Mouse (Mus musculus) hindbrain, embryonic 15.5 days (tissue): ENCODE results near the gene Mthfr. TPM values are rescaled to one million over a fixed set of nuclear protein-coding genes. Genes with fewer than 3 reads are reported as not detected.

ENCODE experiments used
- ATAC-seq: fragments of 200-750 bp; cut with Nextera tagmentation; 2 replicates; pipeline ENCODE4 v1.8.0; 2017; ENCODE audit warnings: low read depth, moderate number of reproducible peaks, moderate TSS enrichment; ENCODE audit not compliant: low FRiP score
- H3K27ac ChIP-seq: fragments of 300-500 bp; sonication (generic); replicated peaks from 2 replicates; pipeline ENCODE4 v1.5.1; 2015; ENCODE audit warnings: mild to moderate bottlenecking, inconsistent platforms
- H3K27me3 ChIP-seq: fragments of 300-500 bp; sonication (generic); 2 replicates; pipeline ENCODE4 v1.6.1; 2015; ENCODE audit warnings: control low read depth, inconsistent platforms
- H3K36me3 ChIP-seq: fragments of 300-500 bp; sonication (generic); 2 replicates; pipeline ENCODE4 v1.6.1; 2015; ENCODE audit warnings: control low read depth, inconsistent platforms
- H3K4me1 ChIP-seq: fragments of 300-500 bp; sonication (generic); replicated peaks from 2 replicates; pipeline ENCODE4 v1.6.1; 2015; ENCODE audit warnings: control low read depth, inconsistent platforms
- H3K4me2 ChIP-seq: fragments of 300-500 bp; sonication (generic); 2 replicates; pipeline ENCODE4 v1.6.1; 2015; ENCODE audit warnings: moderate library complexity, mild to moderate bottlenecking, inconsistent platforms
- H3K4me3 ChIP-seq: fragments of 300-500 bp; sonication (generic); 2 replicates; pipeline ENCODE4 v1.5.1; 2015; ENCODE audit warnings: mild to moderate bottlenecking, inconsistent platforms
- H3K9ac ChIP-seq: fragments of 300-500 bp; sonication (generic); 2 replicates; pipeline ENCODE4 v1.6.1; 2015; ENCODE audit warnings: inconsistent platforms
- H3K9me3 ChIP-seq: fragments of 300-500 bp; sonication (generic); 2 replicates; pipeline ENCODE4 v1.6.1; 2016; ENCODE audit warnings: control low read depth, inconsistent platforms
- WGBS: fragments of 180-500 bp; shearing (Covaris S2); methylation state at CpG from one replicate; pipeline ENCODE4 v1.1.7; 2015; 5-methylcytosine and 5-hydroxymethylcytosine counted together
- polyA plus RNA-seq: library from polyadenylated mRNA; unstranded; fragments of >200 nt; fragmentation: Nextera tagmentation; extraction: Ambion mirVana; gene quantifications from 2 replicates; pipeline ENCODE4 v1.2.1, GENCODE M21; 2015

Gene Mthfr
- 18.0 and 22.1 TPM in 2 replicates for polyA plus RNA-seq

DNA sequence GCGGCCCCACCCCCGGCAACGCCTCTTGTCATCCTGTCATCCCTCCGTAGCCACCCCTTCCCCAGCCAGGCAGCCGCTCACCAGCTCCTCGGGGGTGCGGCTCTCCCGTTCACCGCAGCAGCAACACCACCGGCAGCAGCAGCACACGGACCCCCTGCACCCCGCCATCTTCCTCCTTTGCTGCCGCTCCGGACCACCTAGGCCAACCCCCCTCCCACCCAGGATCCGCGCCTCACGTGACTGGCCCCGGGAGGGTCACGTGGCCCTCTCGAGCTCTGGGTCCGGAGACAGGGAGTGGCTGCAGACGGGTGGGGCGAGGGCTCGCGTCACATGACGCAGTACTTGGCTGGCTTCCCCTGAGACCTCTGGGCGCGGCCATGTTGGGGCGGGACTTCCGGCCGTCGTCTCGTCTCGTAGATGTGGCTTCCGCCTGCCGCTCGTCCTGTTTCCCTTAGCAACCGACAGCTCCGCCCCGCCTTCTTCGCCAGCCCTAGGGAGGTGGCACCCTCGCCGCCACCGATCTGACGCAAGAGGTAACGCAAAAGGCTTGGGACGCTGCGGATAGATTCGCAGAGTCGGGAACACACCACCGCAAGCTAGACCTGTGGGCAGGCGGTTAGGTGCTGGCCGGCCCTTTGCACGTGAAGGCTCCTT is at the start of gene Mthfr, which contains the start of gene Clcn6:
Gene Mthfr (plus strand): TSS at position 478 of the 654 bp plus-strand sequence.
Gene Clcn6 (minus strand): TSS at position 222 of the 654 bp plus-strand sequence.
- H3K4me2 ChIP-seq = peak within 1 kb of the TSS; percentile 89
- under 1% methylated on average over 53 of the region's 54 CpGs for WGBS
- peak within 1 kb of the TSS; percentile 90 for H3K27ac ChIP-seq
- peak; percentile 92 for ATAC-seq
- H3K9ac ChIP-seq = peak within 1 kb of the TSS; percentile 71
- no peaks in the 10 kb centered on the region for H3K27me3 ChIP-seq
- H3K4me3 ChIP-seq = peak within 1 kb of the TSS; percentile 63
- peaks cover 13% of the 10 kb centered on the region; the same call in 1 of the 2 replicates for H3K36me3 ChIP-seq
- peaks cover 46% of the 10 kb centered on the region for H3K4me1 ChIP-seq
- H3K9me3 ChIP-seq = no peaks in the 10 kb centered on the region

DNA sequence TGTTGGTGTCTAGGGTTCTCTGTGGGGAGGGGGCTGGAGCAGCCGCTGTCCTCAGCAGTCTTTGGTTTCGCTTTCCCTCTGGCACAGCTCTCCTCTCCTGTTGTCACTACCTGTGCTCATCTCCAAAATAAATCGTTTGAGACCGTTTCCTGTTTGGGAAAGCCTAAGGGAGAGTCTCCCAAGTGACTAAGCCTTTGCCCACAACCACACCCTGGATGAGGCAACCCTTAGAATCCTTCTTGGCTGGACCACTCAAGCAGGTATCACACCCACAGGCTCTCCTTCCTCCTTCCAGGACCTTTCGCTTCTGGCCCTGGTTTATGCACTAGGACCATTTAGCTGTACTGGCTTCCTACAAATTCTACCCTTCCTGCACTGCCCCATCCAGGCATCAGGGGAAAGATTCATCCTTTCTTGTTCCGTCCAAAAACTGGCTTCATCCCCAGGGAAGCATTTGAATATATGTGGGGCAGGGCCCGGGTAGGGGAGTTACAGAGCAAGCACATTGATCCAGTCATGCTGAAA is 45.2 kb upstream of the Mthfr start:
- Histone ChIP-seq H3K27ac (no peak overlapping the region), H3K4me2 (no peak overlapping the region), H3K4me1 (no peaks in the 10 kb centered on the region), H3K27me3 (no peaks in the 10 kb centered on the region), H3K4me3 (no peak overlapping the region), H3K36me3 (no peaks in the 10 kb centered on the region), H3K9ac (no peak overlapping the region), H3K9me3 (no peaks in the 10 kb centered on the region)
- ATAC-seq = no peak
- 64% methylated on average over 7 of the region's 7 CpGs for WGBS

DNA sequence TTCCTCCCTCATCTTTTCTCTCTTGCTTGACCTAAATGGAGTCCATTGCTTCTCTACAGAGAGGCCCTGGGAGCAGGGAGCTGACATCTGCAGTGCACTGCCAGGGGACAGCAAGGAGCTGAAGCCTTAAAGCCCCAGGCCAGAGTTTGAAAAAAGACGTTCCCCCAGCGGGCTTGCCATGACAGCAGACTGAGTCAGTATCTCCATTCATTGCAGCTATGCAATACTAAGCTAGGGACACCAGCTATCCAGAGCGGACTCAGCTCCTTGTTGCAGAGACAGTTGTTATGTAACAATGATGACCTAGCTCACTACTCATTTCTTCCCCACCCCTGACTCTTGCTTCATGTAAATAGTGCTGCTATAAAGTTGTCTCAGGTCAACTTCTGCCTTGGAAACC is 43.6 kb upstream of the Mthfr start:
- peaks cover 5% of the 10 kb centered on the region for H3K4me1 ChIP-seq
- no peaks in the 10 kb centered on the region for H3K36me3 ChIP-seq
- H3K9me3 ChIP-seq = no peaks in the 10 kb centered on the region
- no peak overlapping the region for H3K4me2 ChIP-seq
- H3K9ac ChIP-seq = no peak overlapping the region
- ATAC-seq = no peak
- no peak overlapping the region for H3K27ac ChIP-seq
- 81% methylated on average over 3 of the region's 3 CpGs for WGBS
- H3K27me3 ChIP-seq = no peaks in the 10 kb centered on the region
- H3K4me3 ChIP-seq = no peak overlapping the region

DNA sequence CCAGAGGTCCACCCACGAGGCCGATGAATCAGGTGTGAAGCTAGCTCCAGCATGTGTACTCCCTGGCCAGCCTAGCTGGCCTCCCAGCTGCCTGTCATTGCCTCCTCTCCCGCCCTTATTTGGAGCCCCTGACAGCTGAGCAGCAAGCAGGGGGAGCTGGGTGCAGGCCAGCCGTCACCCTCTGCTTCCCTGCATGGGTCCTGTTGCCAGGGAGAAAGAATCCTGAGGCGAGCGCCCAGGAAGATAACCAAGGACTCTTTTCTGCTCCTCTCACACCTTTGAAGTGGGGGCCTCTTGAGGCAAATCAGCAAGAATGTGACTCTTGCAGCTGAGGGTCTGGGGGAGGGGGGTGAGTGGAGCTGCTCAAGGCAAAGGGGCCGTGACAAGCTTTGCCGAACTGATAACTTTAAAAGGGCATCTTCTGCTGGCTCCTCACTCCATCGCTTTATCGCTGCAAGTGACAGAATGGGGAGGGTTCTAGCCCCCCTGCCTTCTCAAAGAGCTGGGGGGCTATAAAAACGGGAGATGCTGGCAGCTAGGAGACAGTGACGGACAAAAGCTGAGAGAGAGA is 38.6 kb upstream of the Mthfr start, which contains the start of gene Nppa:
Gene Nppa (plus strand): TSS at position 521 of the 571 bp plus-strand sequence.
- no peak within 1 kb of the TSS for H3K4me2 ChIP-seq
- ATAC-seq = peak; percentile 32; the same call in 1 of the 2 replicates
- H3K27ac ChIP-seq = peak within 1 kb of the TSS; percentile 9
- peaks cover 10% of the 10 kb centered on the region for H3K36me3 ChIP-seq
- peaks cover 24% of the 10 kb centered on the region for H3K4me1 ChIP-seq
- 30% methylated on average over 12 of the region's 12 CpGs for WGBS
- H3K9me3 ChIP-seq = no peaks in the 10 kb centered on the region
- H3K4me3 ChIP-seq = no peak within 1 kb of the TSS
- no peak within 1 kb of the TSS for H3K9ac ChIP-seq
- H3K27me3 ChIP-seq = no peaks in the 10 kb centered on the region

DNA sequence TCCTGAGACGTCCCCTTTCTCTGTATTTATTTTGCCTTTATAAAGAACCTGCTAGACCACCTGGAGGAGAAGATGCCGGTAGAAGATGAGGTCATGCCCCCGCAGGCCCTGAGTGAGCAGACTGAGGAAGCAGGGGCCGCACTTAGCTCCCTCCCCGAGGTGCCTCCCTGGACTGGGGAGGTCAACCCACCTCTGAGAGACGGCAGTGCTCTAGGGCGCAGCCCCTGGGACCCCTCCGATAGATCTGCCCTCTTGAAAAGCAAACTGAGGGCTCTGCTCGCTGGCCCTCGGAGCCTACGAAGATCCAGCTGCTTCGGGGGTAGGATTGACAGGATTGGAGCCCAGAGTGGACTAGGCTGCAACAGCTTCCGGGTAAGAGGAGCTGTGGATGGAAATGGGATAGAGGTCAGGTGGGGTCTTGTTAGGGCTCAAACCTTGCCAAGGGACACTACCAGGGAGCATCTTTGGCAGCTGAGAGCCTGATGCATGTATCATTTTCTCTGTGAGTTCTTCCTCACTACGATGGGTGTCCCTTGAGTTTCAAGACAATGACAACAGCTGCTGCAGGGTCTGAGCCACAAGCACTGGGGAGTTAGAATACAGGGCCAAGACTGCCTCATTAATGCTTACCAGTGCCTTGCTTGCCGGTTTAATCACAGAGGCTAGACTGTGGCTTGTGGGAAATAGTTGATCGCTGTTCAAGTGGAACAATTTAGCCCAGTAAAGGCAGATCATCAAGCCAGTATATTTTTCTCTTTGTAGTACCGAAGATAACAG is 37.7 kb upstream of the Mthfr start:
- peak; percentile 21; the same call in 1 of the 2 replicates for ATAC-seq
- peaks cover 24% of the 10 kb centered on the region for H3K4me1 ChIP-seq
- WGBS = 60% methylated on average over 17 of the region's 17 CpGs
- no peak overlapping the region for H3K4me2 ChIP-seq
- H3K9ac ChIP-seq = no peak overlapping the region
- H3K27me3 ChIP-seq = no peaks in the 10 kb centered on the region
- peak overlapping the region; percentile 9 for H3K27ac ChIP-seq
- H3K9me3 ChIP-seq = no peaks in the 10 kb centered on the region
- no peak overlapping the region for H3K4me3 ChIP-seq
- H3K36me3 ChIP-seq = peaks cover 19% of the 10 kb centered on the region

DNA sequence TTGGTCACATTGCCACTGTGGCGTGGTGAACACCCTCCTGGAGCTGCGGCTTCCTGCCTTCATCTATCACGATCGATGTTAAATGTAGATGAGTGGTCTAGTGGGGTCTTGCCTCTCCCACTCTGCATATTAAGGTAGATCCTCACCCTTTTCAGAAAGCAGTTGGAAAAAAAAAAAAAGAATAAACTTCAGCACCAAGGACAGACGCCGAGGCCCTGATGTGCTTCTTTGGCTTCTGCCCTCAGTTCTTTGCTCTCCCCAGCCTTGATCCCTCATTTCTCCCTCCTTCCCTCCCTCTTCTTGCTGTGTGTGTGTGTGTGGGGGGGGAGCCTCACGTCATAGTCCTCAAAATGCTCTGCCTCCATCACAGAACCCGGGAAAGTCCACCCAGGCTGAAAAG is 37.0 kb upstream of the Mthfr start:
- Histone ChIP-seq H3K27me3 (no peaks in the 10 kb centered on the region), H3K9me3 (no peaks in the 10 kb centered on the region), H3K4me3 (no peak overlapping the region), H3K27ac (peak overlapping the region; percentile 9), H3K36me3 (peaks cover 25% of the 10 kb centered on the region), H3K4me2 (no peak overlapping the region), H3K9ac (no peak overlapping the region), H3K4me1 (peaks cover 24% of the 10 kb centered on the region)
- ATAC-seq = no peak
- WGBS = 33% methylated on average over 8 of the region's 8 CpGs

DNA sequence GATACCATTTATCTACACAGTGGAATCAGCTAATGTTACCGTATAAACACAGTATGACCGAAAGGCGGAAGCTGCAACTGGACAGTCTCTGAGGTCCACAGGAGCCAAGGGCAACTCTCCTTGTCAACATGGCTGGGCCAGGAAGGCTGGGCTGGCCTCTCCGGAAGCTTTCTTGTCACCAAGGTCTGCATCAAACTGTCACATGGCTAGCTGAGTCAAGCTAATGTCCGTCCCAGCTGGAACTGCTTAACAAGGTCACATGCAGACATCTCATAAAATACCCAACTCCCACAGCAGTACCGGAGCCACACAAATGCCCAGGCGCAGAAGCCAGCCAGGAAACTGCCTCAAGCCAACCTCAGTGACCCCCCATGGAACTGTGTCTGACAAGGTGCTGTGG is 34.5 kb upstream of the Mthfr start:
- no peak for ATAC-seq
- WGBS = 91% methylated on average over 7 of the region's 7 CpGs
- Histone ChIP-seq H3K36me3 (peaks cover 49% of the 10 kb centered on the region), H3K4me2 (no peak overlapping the region), H3K27me3 (no peaks in the 10 kb centered on the region), H3K27ac (no peak overlapping the region), H3K4me3 (no peak overlapping the region), H3K9me3 (no peaks in the 10 kb centered on the region), H3K4me1 (peaks cover 24% of the 10 kb centered on the region), H3K9ac (no peak overlapping the region)

- Histone ChIP-seq H3K4me1 (no peaks in the 10 kb centered on the region), H3K4me2 (no peak overlapping the region), H3K4me3 (no peak overlapping the region), H3K27ac (no peak overlapping the region), H3K27me3 (no peaks in the 10 kb centered on the region), H3K9ac (no peak overlapping the region), H3K9me3 (no peaks in the 10 kb centered on the region), H3K36me3 (peaks cover 89% of the 10 kb centered on the region)
- WGBS = 78% methylated on average over 4 of the region's 4 CpGs
- no peak for ATAC-seq
These were observed 30.5 kb upstream of the Mthfr start for GRCm38 (mm10) chr4:148008412-148008811.

- no peak; the same call in 1 of the 2 replicates for ATAC-seq
- no peak overlapping the region for H3K4me2 ChIP-seq
- no peak overlapping the region for H3K9ac ChIP-seq
- H3K27me3 ChIP-seq = no peaks in the 10 kb centered on the region
- H3K9me3 ChIP-seq = no peaks in the 10 kb centered on the region
- H3K4me1 ChIP-seq = no peaks in the 10 kb centered on the region
- 93% methylated on average over 2 of the region's 2 CpGs for WGBS
- peaks cover 98% of the 10 kb centered on the region for H3K36me3 ChIP-seq
- no peak overlapping the region for H3K27ac ChIP-seq
- H3K4me3 ChIP-seq = no peak overlapping the region
These were observed 29.2 kb upstream of the Mthfr start for GRCm38 (mm10) chr4:148009641-148010040.

DNA sequence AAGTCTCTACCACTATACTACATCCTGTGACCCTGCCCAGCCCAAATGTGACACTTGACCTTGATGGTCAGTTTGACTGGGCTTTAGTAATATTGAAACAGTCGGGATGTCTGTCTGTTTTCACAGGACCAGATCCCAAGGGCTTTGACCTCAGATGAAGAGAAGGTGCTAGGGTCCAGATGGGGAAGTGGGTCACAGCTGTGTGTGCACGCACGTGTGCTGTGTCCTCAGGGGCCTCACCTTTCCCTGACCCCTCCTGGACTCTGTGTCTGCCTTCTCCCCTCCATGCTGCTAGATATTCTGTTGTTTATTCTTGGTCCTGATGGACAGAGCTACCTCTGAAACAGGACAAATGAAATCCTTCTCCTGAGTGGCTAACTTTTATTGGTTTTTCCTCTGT is 27.5 kb upstream of the Mthfr start:
- no peak for ATAC-seq

DNA sequence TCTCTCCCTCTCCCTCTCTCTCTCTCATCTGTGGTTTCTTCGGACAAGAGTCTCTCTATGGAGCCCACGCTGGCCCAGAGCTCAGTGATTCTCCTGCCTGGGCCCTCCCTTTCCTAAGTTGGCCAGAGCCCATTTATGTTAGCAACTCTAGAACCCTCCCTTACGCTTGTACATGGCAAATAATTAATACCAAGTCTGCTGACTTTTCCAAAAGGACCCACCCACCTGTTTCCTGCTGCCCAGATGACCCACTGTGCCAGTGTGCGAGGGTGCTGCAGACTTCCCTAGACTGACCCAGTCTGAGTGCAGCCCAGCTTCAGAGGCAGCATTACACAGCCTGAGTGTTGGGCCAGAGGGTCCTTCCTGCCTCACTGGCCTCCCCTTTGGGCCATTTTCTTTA is 26.7 kb upstream of the Mthfr start:
- no peak for ATAC-seq
- H3K9me3 ChIP-seq = no peaks in the 10 kb centered on the region

More for the DNA sequence above, 27.5 kb upstream of the Mthfr start:
- Histone ChIP-seq H3K27ac (no peak overlapping the region), H3K4me1 (no peaks in the 10 kb centered on the region), H3K36me3 (peaks cover 98% of the 10 kb centered on the region), H3K4me3 (no peak overlapping the region), H3K27me3 (no peaks in the 10 kb centered on the region), H3K9ac (no peak overlapping the region), H3K4me2 (no peak overlapping the region), H3K9me3 (no peaks in the 10 kb centered on the region)
- WGBS = 64% methylated on average over 3 of the region's 3 CpGs

DNA sequence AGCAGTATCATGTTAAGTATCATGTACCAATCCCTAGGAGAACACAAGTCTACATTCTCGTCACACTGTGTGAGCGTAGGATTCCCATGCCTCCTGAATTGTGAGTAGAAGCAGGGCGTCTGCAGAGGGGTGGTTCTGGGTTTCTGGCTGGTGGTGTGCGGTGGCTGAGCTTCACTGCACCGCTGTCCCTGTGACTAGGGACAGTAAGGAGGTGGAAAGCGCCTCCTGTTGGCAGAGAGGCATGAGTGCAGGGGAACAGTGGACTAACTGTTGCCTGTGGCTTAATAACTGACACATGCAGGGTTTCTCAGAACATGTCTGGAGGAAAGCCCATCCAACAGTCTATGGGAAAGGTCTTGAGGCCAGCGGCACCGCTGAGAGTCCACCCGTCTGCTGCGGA is 23.5 kb upstream of the Mthfr start:
- Histone ChIP-seq H3K4me1 (peaks cover 6% of the 10 kb centered on the region), H3K9ac (no peak overlapping the region), H3K9me3 (no peaks in the 10 kb centered on the region), H3K27ac (no peak overlapping the region), H3K27me3 (no peaks in the 10 kb centered on the region), H3K4me2 (no peak overlapping the region), H3K4me3 (no peak overlapping the region), H3K36me3 (peaks cover 90% of the 10 kb centered on the region)
- no peak for ATAC-seq
- 80% methylated on average over 10 of the region's 10 CpGs for WGBS

More for the DNA sequence above, 26.7 kb upstream of the Mthfr start:
- H3K27me3 ChIP-seq = no peaks in the 10 kb centered on the region
- peaks cover 98% of the 10 kb centered on the region for H3K36me3 ChIP-seq
- no peak overlapping the region for H3K4me3 ChIP-seq
- no peak overlapping the region for H3K27ac ChIP-seq
- no peak overlapping the region for H3K4me2 ChIP-seq
- H3K4me1 ChIP-seq = no peaks in the 10 kb centered on the region
- WGBS = 93% methylated on average over 4 of the region's 4 CpGs
- no peak overlapping the region for H3K9ac ChIP-seq
